Mouse (Mus musculus): Measurements from ENCODE around the gene Tnfaip3. TPM values are rescaled to one million over a fixed set of nuclear protein-coding genes. Genes with fewer than 3 reads are reported as not detected.

Tnfaip3 gene
- polyA plus RNA-seq, 1 experiment from 2014 or later, result 0.92 TPM

GRCm38 (mm10) chr10:18987046-18987906 is 28.2 kb downstream of the Tnfaip3 start:
- no peaks in the 10 kb centered on the region for H3K9me3 ChIP-seq
- 0 out of 2 replicates have a peak, but pooled peaks cover 5% of the 10 kb centered on the region for H3K4me1 ChIP-seq
- no peak overlapping the region for H3K27ac ChIP-seq
- H3K4me3 ChIP-seq (replicated peaks), result no peak overlapping the region
- WGBS, result 26% methylated on average over 2 of the region's 2 CpGs
- H3K27me3 ChIP-seq, result no peaks in the 10 kb centered on the region
- H3K4me2 ChIP-seq, result no peak overlapping the region
- no peak overlapping the region for H3K9ac ChIP-seq
- no peaks in the 10 kb centered on the region for H3K36me3 ChIP-seq (replicated peaks)
- no peak for ATAC-seq (ENCODE audit: low FRiP score)

- Histone ChIP-seq H3K4me1 (0 out of 2 replicates have a peak, but pooled peaks cover 5% of the 10 kb centered on the region), H3K4me3 (replicated peaks) (no peak overlapping the region), H3K4me2 (no peak overlapping the region), H3K9ac (no peak overlapping the region), H3K27ac (no peak overlapping the region), H3K36me3 (replicated peaks) (no peaks in the 10 kb centered on the region), H3K27me3 (no peaks in the 10 kb centered on the region), H3K9me3 (no peaks in the 10 kb centered on the region)
- no peak for ATAC-seq (ENCODE audit: low FRiP score)
- 84% methylated on average over 3 of the region's 3 CpGs for WGBS
Measured at GRCm38 (mm10) chr10:18985516-18985915, 29.9 kb downstream of the Tnfaip3 start.

GRCm38 (mm10) chr10:18983514-18983913 is 31.9 kb downstream of the Tnfaip3 start:
- Histone ChIP-seq H3K4me2 (no peak overlapping the region), H3K9ac (no peak overlapping the region), H3K4me1 (0 out of 2 replicates have a peak, but pooled peaks cover 5% of the 10 kb centered on the region), H3K4me3 (replicated peaks) (no peak overlapping the region), H3K9me3 (no peaks in the 10 kb centered on the region), H3K27me3 (no peaks in the 10 kb centered on the region), H3K27ac (no peak overlapping the region), H3K36me3 (replicated peaks) (no peaks in the 10 kb centered on the region)
- WGBS, result 83% methylated on average over 6 of the region's 6 CpGs
- no peak for ATAC-seq (ENCODE audit: low FRiP score)

GRCm38 (mm10) chr10:18974486-18974885 is 41.0 kb downstream of the Tnfaip3 start:
- 0 out of 2 replicates have a peak, but pooled peaks cover 4% of the 10 kb centered on the region for H3K9me3 ChIP-seq
- no peaks in the 10 kb centered on the region for H3K4me1 ChIP-seq
- no peak overlapping the region for H3K4me2 ChIP-seq
- no peak overlapping the region for H3K9ac ChIP-seq
- 86% methylated on average over 3 of the region's 3 CpGs for WGBS
- H3K27me3 ChIP-seq, result no peaks in the 10 kb centered on the region
- H3K4me3 ChIP-seq (replicated peaks), result no peak overlapping the region
- no peak overlapping the region for H3K27ac ChIP-seq
- H3K36me3 ChIP-seq (replicated peaks), result no peaks in the 10 kb centered on the region
- ATAC-seq (ENCODE audit: low FRiP score), result no peak

- Histone ChIP-seq H3K27me3 (no peaks in the 10 kb centered on the region), H3K4me2 (no peak overlapping the region), H3K4me3 (replicated peaks) (no peak overlapping the region), H3K4me1 (no peaks in the 10 kb centered on the region), H3K36me3 (replicated peaks) (no peaks in the 10 kb centered on the region), H3K9me3 (no peaks in the 10 kb centered on the region), H3K9ac (no peak overlapping the region), H3K27ac (no peak overlapping the region)
- ATAC-seq (ENCODE audit: low FRiP score), result no peak
- WGBS, result 90% methylated on average over 10 of the region's 10 CpGs
Measured at GRCm38 (mm10) chr10:18966893-18967292, 48.6 kb downstream of the Tnfaip3 start.

GRCm38 (mm10) chr10:18965601-18966000 is 49.9 kb downstream of the Tnfaip3 start:
- no peak overlapping the region for H3K9ac ChIP-seq
- H3K36me3 ChIP-seq (replicated peaks), result no peaks in the 10 kb centered on the region
- no peaks in the 10 kb centered on the region for H3K9me3 ChIP-seq
- 91% methylated on average over 4 of the region's 4 CpGs for WGBS
- no peak for ATAC-seq (ENCODE audit: low FRiP score)
- H3K27ac ChIP-seq, result no peak overlapping the region
- H3K27me3 ChIP-seq, result no peaks in the 10 kb centered on the region
- H3K4me1 ChIP-seq, result no peaks in the 10 kb centered on the region
- H3K4me3 ChIP-seq (replicated peaks), result no peak overlapping the region
- H3K4me2 ChIP-seq, result no peak overlapping the region

- no peaks in the 10 kb centered on the region for H3K27me3 ChIP-seq
- 82% methylated on average over 7 of the region's 7 CpGs for WGBS
- no peak overlapping the region for H3K4me3 ChIP-seq (replicated peaks)
- no peak overlapping the region for H3K9ac ChIP-seq
- H3K4me1 ChIP-seq, result no peaks in the 10 kb centered on the region
- no peaks in the 10 kb centered on the region for H3K36me3 ChIP-seq (replicated peaks)
- no peak overlapping the region for H3K4me2 ChIP-seq
- H3K27ac ChIP-seq, result no peak overlapping the region
- no peak for ATAC-seq (ENCODE audit: low FRiP score)
- no peaks in the 10 kb centered on the region for H3K9me3 ChIP-seq
Measured at GRCm38 (mm10) chr10:18964856-18965255, 50.6 kb downstream of the Tnfaip3 start.

GRCm38 (mm10) chr10:18959777-18960492 is 55.5 kb downstream of the Tnfaip3 start:
- H3K36me3 ChIP-seq (replicated peaks), result no peaks in the 10 kb centered on the region

GRCm38 (mm10) chr10:18953706-18954071 is 61.8 kb downstream of the Tnfaip3 start:
- Histone ChIP-seq H3K4me2 (no peak overlapping the region), H3K4me1 (no peaks in the 10 kb centered on the region), H3K27ac (no peak overlapping the region), H3K27me3 (no peaks in the 10 kb centered on the region), H3K36me3 (replicated peaks) (no peaks in the 10 kb centered on the region), H3K9me3 (no peaks in the 10 kb centered on the region), H3K9ac (no peak overlapping the region), H3K4me3 (replicated peaks) (no peak overlapping the region)
- 26% methylated on average over 1 of the region's 1 CpGs for WGBS
- no peak for ATAC-seq (ENCODE audit: low FRiP score)

More at GRCm38 (mm10) chr10:18959777-18960492, 55.5 kb downstream of the Tnfaip3 start:
- WGBS, result 62% methylated on average over 14 of the region's 14 CpGs
- ATAC-seq (ENCODE audit: low FRiP score), result no peak
- H3K4me1 ChIP-seq, result no peaks in the 10 kb centered on the region
- no peak overlapping the region for H3K27ac ChIP-seq
- no peak overlapping the region for H3K4me3 ChIP-seq (replicated peaks)
- no peak overlapping the region for H3K9ac ChIP-seq
- H3K9me3 ChIP-seq, result no peaks in the 10 kb centered on the region
- H3K27me3 ChIP-seq, result no peaks in the 10 kb centered on the region
- H3K4me2 ChIP-seq, result no peak overlapping the region

GRCm38 (mm10) chr10:18953011-18953705 is 62.3 kb downstream of the Tnfaip3 start:
- ATAC-seq (ENCODE audit: low FRiP score), result no peak
- no peaks in the 10 kb centered on the region for H3K27me3 ChIP-seq
- no peaks in the 10 kb centered on the region for H3K36me3 ChIP-seq (replicated peaks)
- no peaks in the 10 kb centered on the region for H3K4me1 ChIP-seq
- no peak overlapping the region for H3K27ac ChIP-seq
- no peak overlapping the region for H3K9ac ChIP-seq
- H3K4me3 ChIP-seq (replicated peaks), result no peak overlapping the region
- H3K9me3 ChIP-seq, result no peaks in the 10 kb centered on the region
- no peak overlapping the region for H3K4me2 ChIP-seq
